Mouse (Mus musculus) c-Kit-negative CD71-positive TER-119-positive erythroid progenitor cells, embryonic 14.5 days (primary cell): ENCODE results near the gene Psen1.

ENCODE experiments used
- DNase-seq: peaks from one replicate; pipeline ENCODE4 v3.0.0-alpha.2; 2013; ENCODE audit warnings: low read depth, low spot score

Gene Psen1

DNA sequence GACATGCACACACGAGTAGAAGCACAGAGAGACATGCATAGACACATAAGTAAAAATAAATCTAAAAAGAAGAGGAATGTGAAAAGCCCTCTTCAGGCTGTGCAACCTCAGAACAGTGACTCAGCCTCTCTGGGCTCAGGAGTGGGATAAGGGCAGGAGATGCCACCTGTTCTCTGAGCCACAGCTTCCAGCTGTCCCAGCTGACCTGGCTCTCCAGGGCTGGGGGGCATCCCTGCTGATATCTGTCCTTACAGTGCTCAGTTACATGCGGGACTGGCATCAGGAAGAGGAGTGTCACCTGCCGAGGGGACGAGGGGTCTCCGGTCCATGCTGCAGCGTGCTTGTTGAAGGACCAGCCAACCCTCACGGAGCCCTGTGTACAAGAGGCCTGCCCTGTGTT lies 88.8 kb downstream of the Psen1 start:
- DNase-seq = no peak

DNA sequence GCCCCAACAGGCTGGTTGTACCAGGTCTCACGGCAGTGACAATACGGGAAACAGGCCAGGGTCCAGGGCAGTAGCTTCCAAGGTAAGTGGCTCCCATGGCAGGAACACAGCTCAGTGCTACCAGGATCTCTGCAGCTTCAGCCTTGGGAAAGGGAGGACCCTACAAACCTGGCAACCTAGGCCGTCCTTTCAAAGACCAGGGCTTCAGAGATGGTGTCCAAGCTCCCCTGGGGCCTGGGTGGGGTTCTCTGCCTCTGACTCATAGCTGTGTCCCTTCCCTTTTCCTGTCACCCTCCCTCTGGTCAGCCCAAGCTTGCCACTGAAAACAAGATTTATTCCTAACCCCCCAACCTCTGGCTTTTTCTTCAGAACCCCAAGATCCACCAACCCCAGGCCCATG lies 92.2 kb downstream of the Psen1 start:
- no peak for DNase-seq

DNA sequence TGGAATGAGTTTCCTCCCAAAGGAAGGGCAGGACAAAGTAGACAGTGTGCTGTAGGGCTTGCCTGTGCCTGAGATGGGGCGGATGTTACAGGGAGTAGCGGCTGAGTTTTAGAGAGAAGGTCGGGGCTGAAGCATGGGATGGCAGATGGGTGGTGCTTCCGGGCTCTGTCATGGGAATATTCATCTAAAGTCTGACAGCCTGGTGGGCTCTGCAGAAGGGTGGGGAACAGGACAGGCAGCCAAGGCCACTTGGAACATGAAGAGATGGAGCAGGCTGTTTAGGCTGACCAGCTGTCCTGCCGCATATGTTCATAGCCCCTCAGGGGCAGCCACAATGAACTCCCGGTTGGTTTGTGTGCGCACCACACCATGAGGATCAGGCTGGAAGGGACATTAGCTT lies 93.3 kb downstream of the Psen1 start:
- no peak for DNase-seq

DNA sequence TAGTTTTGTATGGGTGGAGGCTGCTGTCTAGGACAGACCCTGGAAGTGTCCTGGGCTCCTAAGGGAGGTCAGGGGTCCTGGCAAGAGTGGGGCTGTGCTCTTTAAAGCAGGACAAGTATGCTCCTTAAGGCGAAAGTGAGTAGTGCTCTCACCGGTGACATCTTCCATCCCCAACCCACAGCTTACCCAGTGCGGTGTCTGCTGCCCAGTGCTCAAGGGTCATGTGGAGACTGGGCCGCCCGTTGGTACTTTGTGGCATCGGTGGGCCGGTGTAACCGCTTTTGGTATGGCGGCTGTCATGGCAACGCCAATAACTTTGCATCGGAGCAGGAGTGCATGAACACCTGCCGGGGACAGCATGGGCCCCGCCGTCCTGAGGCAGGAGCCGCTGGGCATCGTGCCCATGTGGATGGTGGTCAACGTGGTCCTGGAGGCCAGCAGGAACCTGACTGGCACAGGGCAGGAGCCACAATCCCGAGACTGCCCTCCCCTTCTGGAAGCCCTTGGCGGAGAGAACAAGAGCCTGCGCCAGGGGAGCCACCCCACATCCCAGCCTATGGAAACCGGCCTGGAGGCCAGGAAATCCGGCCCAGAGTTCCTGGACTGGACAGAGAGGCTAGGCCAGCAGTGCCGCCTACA lies 93.8 kb downstream of the Psen1 start:
- no peak for DNase-seq

DNA sequence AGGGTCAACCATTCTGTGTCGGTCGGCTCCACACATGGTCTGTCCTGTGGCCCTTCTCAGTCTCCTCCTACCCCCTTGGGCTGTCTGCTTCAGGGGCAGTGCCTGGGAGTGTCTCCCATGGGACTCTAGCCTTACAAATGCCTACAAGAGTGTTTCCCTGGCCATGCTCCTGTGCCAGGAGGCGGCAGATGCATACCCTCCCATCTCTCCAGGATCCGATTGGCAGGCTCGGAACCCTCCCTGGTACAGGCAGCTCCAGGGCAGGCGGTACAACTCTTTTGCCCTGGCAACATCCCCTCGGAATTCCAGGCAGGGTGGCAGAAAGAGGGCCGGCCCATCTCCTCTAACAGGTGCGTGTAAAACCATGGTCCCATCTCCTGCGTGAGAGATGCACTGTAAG lies 94.7 kb downstream of the Psen1 start:
- no peak for DNase-seq
